Mouse (Mus musculus) cerebral cortex, adult 2 months (tissue): ENCODE results near the gene Ugt2a1.

ENCODE experiments used
- WGBS: fragments of 180-500 bp; shearing (Covaris S2); methylation state at CpG from one replicate; pipeline ENCODE4 v1.1.7; 2018; 5-methylcytosine and 5-hydroxymethylcytosine counted together

Ugt2a1 gene

DNA sequence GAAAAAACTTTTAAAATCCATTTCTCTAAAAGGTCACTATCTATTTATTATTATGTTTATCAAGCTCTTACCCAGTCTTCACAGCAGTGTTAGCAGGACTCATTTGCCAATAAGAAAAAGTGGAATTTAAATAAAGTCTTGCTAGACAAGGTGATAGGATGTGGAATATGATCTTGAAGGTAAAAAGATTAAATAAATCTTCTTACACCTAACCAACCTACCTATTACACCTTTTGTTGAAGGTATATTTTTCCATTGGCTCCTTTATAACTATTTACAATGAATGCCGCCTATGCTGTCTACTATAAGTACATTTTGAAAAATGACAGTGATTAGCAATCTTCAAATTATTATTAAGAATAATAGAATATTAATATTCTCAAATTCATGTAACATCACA is at the start of gene Ugt2a1:
Ugt2a1 (minus strand) TSS at position 101 of the 400 bp plus-strand sequence.
- WGBS, result 87% methylated on average over 1 of the region's 1 CpGs

DNA sequence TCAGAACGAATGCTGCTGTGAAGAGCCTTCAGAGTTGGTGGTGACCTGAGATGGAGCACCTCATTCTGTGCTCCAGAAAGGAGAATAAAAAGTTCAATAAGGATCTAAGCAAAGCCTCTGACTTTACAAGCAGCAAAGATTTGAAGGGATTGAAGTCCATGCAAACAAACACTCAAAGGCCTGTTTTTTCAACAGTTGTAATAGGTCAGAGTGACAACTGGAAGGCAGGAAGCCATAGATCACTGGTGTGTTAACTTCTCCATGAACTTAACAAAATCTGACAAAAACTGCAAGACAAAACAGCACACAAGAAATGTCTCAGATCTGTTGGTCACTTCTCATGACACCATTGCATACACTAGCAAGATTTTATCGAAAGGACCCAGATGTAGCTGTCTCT is 47.4 kb upstream of the Ugt2a1 start, which contains the start of gene Sult1b1:
Sult1b1 (minus strand) TSS at position 85 of the 400 bp plus-strand sequence.
- WGBS, result 91% methylated on average over 2 of the region's 2 CpGs

DNA sequence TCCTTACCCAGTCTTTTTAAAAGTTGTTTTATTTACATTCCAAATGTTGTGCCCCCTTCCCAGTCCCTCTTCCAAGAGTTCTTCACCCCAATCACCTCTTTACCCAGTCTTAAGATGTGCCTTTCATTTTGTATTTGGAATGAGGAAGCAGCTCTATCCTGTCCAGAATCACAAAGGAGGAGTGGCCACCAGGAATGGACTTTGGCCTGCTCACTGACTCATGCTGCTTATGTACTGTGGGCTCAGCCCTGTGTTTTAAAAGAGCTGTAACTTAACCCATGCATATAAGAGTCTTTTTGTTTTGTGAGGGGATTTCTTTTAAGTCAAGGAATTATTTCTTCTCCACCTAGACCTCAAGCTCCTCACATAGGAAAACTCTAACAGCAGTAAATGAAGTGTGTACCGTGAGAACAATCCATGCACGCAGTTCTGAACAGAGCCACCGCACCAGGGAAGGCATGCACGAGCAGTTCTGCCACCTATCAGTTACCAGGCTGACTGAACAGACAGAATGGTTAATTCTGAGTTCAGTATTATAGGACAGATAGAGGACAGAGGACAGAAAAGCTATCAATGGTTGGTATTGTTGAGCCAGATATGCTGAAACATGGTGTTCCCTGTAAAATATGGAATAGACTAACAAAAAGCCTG is 45.4 kb upstream of the Ugt2a1 start:
- 67% methylated on average over 4 of the region's 4 CpGs for WGBS

DNA sequence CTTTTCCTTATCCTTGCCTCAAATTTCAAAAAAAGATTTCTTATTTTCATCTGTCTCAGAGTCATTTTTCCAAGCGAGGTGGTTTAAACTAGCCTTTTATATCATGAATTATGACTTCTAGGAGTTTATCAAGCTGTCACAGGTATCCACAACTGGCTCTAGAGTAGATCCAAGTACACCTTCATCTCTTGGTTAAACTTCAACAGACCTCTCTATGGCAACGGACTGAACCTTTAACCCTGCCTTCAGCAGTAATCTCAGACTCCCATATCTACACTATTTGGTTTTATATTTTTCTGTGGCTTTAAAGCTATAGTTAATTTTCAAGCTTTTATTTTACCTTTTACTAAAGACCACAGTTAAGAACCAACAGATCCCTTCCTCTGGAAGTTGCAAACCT is 41.6 kb upstream of the Ugt2a1 start:
- 73% methylated on average over 2 of the region's 2 CpGs for WGBS

DNA sequence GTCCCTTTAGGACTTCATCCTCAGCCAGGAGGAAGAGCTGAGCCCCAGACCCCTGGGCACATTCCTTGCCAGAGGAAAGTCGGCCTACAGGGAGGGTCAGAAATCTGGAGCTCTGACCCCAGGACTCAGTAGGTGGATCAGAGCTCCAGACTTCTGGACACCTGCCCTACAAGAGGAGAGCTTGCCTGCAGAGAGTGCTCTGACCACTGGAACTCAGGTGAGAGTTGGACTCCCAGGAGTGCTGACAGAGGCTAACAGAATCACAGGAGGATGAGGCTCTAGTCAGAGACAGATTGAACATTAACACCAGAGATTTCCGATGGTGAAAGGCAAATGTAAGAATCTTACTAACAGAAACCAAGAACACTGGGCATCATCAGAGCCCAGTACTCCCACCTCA is 32.9 kb upstream of the Ugt2a1 start:
- WGBS, result 92% methylated on average over 2 of the region's 2 CpGs

DNA sequence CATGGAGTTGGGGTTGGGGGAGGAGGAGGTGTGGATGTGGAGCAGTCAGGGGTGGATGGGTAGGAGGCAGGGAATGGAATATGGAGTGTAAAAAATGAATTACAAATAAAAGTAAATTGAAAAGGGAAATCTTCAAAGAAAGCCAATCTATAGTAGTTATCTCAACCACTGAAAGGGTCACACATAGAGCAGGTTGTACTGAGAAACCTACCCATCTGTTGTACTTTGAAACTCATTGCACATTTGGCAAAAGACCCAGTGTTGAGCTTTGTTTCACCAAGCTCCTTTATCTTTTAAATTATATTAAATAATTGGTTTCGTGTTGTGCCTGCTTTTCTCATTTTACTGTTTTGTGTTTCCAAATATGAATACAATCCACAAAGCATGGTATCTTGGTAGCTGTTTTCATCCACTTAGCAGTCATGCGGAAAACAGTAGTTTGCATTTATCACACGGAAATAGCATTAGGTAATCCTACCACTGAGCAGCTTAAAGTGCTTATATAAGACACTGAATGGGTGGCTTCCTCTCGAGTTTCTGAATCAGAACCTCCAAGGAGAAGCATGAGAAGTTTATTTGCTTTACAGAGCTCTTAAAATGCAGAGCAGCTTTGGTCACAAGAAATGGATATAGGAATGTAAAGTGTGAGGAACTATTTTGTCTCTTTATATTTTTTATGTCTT is 15.2 kb upstream of the Ugt2a1 start:
- WGBS, result 36% methylated on average over 4 of the region's 4 CpGs

DNA sequence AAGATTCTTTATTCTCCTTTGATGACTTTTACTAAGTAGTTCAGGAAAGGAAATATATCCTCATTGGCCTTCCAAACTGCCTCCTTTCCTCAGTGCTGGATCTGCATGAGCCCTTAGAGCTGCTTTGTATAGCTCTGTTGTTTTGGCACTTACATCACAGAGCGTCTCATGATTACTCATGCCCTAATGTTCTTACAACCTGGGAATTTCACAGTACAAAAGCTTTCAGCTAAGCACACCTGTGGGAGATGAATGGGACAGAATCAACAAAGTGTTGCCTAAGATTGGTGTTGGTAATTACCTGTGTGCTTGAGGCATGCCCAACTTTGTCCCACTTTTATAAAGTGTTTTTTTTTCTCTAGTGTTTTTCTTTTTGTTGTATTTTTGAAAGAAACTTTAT is 12.0 kb upstream of the Ugt2a1 start:
- WGBS, result 43% methylated on average over 1 of the region's 1 CpGs

DNA sequence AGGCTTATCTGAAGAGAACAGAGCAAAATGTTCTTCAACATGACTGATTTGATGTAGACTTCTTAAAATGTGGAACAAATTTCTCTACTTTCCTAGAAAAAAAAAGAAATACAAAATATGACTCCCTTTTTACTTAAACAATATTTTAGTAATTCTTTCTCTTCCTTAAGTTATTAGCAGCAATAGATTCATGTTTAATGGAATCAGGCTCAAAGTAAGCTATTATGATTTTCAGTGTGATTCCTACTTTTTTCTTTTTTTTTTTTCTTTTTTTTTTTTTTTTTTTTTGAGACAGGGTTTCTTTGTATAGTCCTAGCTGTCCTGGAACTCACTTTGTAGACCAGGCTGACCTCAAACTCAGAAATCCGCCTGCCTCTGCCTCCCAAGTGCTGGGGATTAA is 4.0 kb downstream of the Ugt2a1 start, which contains the start of gene Gm43638:
Gm43638 (minus strand) TSS at position 101 of the 400 bp plus-strand sequence.
- 80% methylated on average over 1 of the region's 1 CpGs for WGBS

DNA sequence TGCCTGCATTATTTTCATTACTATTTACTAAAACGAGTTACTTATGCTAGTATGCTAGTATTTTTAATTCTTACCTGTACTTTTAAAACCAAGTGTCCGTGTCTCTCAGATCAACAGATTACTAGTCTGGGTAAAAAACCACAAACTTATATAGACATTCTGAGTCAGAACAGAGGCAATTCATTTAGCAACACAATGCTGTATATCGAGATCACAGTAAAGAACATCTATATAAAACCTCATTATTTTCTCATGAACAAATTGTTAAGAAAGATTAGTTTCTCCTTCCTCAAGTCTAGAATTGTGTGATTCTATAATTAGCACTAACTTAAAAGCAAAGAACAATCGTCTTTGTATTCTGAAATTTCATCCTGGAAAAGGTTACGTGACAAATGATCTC is 8.5 kb downstream of the Ugt2a1 start, which contains the start of gene Ugt2a2:
Ugt2a2 (minus strand) TSS at position 101 of the 400 bp plus-strand sequence.
- WGBS, result 69% methylated on average over 5 of the region's 5 CpGs

DNA sequence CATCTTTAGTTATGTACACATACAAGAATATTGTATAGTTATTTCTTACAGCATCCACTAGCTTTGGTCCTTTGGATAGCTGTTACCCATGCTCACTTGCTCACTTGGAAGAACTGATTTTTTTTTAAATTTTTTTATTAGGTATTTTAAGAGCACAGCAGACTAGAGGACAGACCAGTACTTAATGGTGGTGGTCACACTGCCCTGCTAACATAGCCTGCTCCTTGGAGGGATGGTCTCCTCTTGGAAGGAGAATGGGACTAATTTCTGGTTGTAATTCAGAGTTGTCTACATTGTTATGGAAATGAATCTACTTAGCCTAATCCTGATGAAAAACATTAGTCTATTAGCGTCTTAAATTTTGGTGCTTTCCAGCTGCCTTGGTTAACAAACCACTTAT is 31.9 kb downstream of the Ugt2a1 start:
- 35% methylated on average over 1 of the region's 1 CpGs for WGBS

DNA sequence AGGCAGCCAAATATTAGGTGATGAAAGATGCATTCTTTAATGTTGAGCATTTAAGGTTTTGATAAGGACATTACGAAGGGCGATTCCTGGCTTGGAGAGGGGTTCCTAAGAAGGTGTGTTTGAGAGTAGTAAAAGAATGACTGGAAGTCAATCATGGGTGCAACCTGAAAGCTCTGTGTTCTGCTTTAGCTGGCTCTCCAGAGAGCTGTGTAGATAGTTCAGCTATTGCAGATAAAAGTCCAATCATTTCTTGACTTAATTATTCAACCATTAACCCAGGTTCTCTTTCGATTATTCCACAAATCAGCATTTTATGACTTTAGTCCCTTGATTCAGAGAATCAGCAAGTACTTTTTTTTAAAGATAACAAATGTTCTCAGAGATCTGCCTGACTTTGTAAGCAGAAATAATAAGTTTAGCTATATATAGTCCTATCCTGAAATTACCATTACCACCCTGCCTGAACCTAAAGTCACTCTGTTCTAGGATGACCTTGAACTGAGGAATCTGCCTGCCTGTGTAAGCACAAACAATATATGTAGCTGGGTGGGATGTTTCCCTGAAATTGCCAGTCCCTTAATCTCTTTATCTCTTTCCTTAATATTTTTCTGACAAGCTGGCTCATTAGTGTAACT is 34.3 kb downstream of the Ugt2a1 start:
- WGBS, result 88% methylated on average over 3 of the region's 3 CpGs

DNA sequence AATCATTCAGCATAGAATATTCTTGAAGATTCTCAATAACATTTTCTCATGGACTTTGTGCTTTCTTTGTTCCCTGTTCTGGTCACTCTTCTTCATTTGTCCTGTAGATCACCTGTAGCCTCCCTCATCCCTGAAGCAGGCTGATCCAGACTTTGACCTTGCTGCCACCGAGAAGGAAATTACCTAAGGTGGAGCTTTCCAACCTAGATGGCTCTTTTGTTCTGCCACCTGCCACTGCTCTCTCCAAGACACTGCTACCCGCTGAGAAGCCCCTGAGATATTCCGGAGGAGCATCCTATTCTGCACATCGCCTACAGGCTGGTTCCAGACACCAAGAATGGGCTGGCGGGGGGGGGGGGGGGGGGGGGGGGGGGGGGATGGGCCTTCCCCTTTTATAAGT is 38.2 kb downstream of the Ugt2a1 start:
- 93% methylated on average over 4 of the region's 5 CpGs for WGBS

DNA sequence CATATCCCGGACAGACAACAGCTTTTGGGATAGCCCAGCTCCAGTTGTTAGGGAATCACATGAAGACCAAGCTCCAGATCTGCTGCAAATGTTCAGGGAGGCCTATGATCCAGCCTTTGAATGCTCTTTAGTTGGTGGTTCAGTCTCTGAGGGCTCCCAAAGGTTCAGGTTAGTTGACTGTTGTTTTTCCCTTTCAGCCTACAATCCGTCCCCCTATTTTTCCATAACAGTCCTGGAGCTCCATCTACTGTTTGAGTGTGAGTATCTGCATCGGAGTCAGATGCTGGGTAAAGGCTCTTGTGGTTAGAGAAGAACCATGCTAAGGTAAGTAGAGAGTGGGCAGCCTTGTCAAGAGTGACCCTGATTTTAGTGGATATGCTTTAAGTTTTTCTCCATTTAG is 54.4 kb downstream of the Ugt2a1 start:
- WGBS, result 49% methylated on average over 3 of the region's 3 CpGs

DNA sequence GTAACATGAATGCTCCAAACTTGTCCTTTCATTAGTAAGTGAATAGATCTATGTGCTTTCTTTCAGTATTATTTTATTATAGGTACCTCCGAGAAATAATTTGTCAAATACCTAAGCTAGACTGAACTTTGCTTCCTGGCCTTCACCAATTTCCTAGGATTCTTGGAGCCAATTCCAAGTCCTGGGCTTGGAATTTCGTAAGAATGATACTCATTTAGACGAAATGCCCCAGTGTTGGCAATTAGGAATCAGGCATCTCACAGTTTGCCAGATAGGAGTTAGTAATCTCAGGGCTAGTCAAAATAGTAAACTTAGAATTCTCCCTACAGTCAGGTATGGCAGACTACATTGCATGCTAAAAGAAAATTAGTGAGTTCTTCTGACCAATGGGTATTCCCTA is 65.0 kb downstream of the Ugt2a1 start:
- WGBS, result 80% methylated on average over 3 of the region's 3 CpGs

DNA sequence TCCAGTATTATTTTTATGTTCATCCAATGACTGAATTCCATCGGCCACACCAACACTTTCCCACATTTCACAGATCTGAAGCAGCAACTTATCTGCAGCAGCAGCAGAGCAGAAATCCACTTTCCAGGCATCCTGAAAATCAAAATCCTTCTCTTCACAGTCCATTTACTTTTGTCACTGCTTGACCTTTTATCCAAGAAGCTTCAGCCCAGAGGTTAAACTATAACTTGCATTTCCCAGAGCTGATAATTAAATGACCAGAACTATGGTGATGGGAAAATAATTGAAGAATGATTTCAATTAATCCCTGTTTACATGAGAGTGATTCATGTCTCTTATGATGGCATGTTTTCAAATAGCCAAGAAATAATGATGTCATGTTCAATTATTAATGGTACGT is 66.6 kb downstream of the Ugt2a1 start, which contains the start of gene Ugt2b38:
Ugt2b38 (minus strand) TSS at position 163 of the 400 bp plus-strand sequence.
- WGBS, result 93% methylated on average over 1 of the region's 2 CpGs
